Mouse (Mus musculus): Measurements from ENCODE around the gene Tbc1d1. TPM values are rescaled to one million over a fixed set of nuclear protein-coding genes. Genes with fewer than 3 reads are reported as not detected.
A peak's percentile ranks its signal among the peaks of the same experiment; 100 is the strongest.

Tbc1d1 gene
- polyA plus RNA-seq (2014; fragmentation: Nextera tagmentation; extraction: Ambion mirVana) = 15.4 and 15.5 TPM in 2 replicates

DNA sequence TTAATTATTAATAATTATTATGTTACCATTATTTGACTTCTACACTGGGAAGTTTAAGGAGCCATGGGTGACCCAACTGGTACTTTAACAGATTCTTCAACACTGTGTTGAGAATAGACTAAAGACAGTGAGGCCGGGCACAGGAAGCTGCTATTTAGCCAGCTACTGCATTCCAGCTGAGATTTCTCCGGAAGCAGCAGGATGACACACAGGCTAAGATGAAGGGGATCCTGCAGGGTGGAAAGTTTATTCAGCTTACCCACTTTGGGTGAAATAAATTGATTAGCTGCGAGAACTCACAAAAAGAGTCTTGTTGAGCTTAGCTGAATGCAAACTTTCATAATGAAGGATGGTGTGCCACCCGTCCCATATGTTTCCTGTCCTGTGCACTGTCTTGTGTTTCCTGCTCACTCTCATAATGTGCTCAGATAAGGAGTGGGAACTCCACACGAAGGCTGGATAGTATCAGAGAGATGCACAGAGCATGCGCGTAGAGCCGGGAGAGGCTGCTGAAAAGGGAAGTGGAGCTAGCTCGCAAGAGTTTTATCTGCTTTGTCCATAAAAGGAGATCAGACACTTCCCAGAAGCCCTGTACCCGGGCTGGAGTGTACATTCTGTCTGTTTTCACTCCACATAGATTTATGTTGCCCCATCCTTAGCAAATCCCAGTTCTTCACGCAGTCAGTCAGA lies at the start of gene Tbc1d1:
Gene Tbc1d1, plus strand, starts transcription at position 445 of the 690 bp plus-strand sequence.
- no peak within 1 kb of the TSS for H3K4me2 ChIP-seq (replicated peaks)
- peaks cover 17% of the 10 kb centered on the region for H3K27me3 ChIP-seq (ENCODE audit: control insufficient read depth, insufficient read depth, low read length)
- H3K4me3 ChIP-seq (replicated peaks; ENCODE audit: low read length) = no peak within 1 kb of the TSS
- no peak within 1 kb of the TSS for H3K27ac ChIP-seq
- DNase-seq (ENCODE audit: low spot score) = no peak
- no peak for ATAC-seq (ENCODE audit: low FRiP score)
- no peaks in the 10 kb centered on the region for H3K9me3 ChIP-seq (ENCODE audit: control insufficient read depth, low read length)
- WGBS = 56% methylated on average over 11 of the region's 11 CpGs
- no peak within 1 kb of the TSS for H3K9ac ChIP-seq
- H3K36me3 ChIP-seq (replicated peaks; ENCODE audit: control insufficient read depth, insufficient read depth) = no peaks in the 10 kb centered on the region
- peaks cover 4% of the 10 kb centered on the region; the same call in 1 of the 2 replicates for H3K4me1 ChIP-seq (replicated peaks; ENCODE audit: control insufficient read depth, insufficient read depth, low read length)

DNA sequence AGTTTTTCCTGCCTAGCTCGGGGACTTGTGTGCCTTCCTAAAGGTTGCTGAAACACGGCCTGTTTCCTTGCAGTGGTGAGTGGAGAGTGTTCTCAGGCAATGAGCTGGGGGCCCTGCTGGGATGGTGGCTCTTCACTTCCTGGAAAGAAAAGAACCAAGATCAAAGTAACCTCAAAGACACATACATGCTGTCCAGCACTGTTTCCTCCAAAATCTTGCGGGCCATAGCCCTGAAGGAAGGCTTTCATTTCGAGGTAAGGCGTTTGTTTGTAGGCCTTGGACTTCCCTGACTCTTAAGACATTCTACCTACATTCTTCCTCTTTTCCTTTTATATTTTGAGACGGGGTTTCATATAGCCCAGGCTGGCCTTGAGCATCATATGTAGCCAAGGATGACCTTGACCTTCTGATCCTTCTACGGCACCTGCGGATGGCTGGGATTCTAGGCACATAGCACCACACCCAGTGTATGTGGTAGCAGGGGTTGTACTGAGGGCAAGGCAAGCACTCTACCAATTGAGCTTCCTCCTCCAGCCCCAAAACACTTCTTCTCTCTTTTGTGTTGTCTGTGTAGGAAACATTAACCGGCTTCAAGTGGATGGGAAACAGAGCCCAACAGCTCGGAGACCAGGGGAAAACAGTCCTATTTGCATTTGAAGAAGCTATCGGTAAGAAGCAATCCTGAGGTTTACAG lies 48.4 kb upstream of the Tbc1d1 start:
- Histone ChIP-seq H3K4me2 (replicated peaks) (no peak overlapping the region), H3K4me1 (replicated peaks; ENCODE audit: control insufficient read depth, insufficient read depth, low read length) (no peaks in the 10 kb centered on the region), H3K9me3 (ENCODE audit: control insufficient read depth, low read length) (no peaks in the 10 kb centered on the region), H3K27me3 (ENCODE audit: control insufficient read depth, insufficient read depth, low read length) (no peaks in the 10 kb centered on the region), H3K9ac (no peak overlapping the region), H3K27ac (no peak overlapping the region), H3K36me3 (replicated peaks; ENCODE audit: control insufficient read depth, insufficient read depth) (peaks cover 63% of the 10 kb centered on the region), H3K4me3 (replicated peaks; ENCODE audit: low read length) (no peak overlapping the region)
- ATAC-seq (ENCODE audit: low FRiP score) (no peak), DNase-seq (ENCODE audit: low spot score) (no peak)
- 92% methylated on average over 11 of the region's 11 CpGs for WGBS

DNA sequence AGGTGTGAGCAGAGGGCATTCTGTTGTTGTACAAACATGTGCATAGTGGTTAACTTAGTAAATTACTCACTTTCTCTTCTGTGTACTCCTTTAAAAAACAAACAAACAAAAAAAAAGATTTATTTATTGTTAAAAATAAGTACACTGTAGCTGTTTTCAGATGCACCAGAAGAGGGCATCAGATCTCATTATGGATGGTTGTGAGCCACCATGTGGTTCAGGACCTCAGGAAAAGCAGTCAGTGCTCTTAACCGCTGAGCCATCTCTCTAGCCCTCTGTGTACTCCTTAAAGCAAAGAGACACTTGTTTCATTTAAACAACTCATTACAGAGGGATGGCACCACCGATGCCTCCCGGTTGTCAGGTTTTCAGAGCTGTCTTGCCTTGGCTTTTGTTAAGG lies 46.9 kb upstream of the Tbc1d1 start:
- Histone ChIP-seq H3K4me1 (replicated peaks; ENCODE audit: control insufficient read depth, insufficient read depth, low read length) (no peaks in the 10 kb centered on the region), H3K9me3 (ENCODE audit: control insufficient read depth, low read length) (no peaks in the 10 kb centered on the region), H3K9ac (no peak overlapping the region), H3K4me3 (replicated peaks; ENCODE audit: low read length) (no peak overlapping the region), H3K36me3 (replicated peaks; ENCODE audit: control insufficient read depth, insufficient read depth) (peaks cover 69% of the 10 kb centered on the region), H3K27me3 (ENCODE audit: control insufficient read depth, insufficient read depth, low read length) (no peaks in the 10 kb centered on the region), H3K27ac (no peak overlapping the region), H3K4me2 (replicated peaks) (no peak overlapping the region)
- 68% methylated on average over 3 of the region's 3 CpGs for WGBS
- DNase-seq (ENCODE audit: low spot score) (peak; percentile 28), ATAC-seq (ENCODE audit: low FRiP score) (no peak)

DNA sequence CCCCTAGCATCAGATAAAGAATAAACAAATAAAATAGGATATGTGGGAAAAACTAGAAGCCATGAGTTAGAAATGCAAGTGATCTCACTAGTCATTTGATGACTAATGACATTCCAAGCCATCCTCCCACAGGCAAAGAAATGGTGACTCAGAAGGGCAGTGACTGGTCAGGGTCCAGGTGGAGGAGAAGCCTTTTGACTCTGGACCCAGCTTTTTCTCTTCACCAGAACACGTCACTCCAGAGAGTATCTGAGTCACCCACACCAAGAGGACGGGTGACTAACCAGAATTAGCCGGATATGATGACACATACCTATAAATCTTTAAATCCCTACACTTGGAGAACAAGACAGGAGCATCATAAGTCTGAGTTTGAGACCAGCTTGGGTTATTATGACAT lies 43.7 kb upstream of the Tbc1d1 start:
- ATAC-seq (ENCODE audit: low FRiP score) (no peak), DNase-seq (ENCODE audit: low spot score) (no peak)
- Histone ChIP-seq H3K4me2 (replicated peaks) (no peak overlapping the region), H3K27ac (no peak overlapping the region), H3K9me3 (ENCODE audit: control insufficient read depth, low read length) (peaks cover 24% of the 10 kb centered on the region), H3K4me3 (replicated peaks; ENCODE audit: low read length) (no peak overlapping the region), H3K27me3 (ENCODE audit: control insufficient read depth, insufficient read depth, low read length) (no peaks in the 10 kb centered on the region), H3K36me3 (replicated peaks; ENCODE audit: control insufficient read depth, insufficient read depth) (peaks cover 78% of the 10 kb centered on the region), H3K9ac (no peak overlapping the region), H3K4me1 (replicated peaks; ENCODE audit: control insufficient read depth, insufficient read depth, low read length) (no peaks in the 10 kb centered on the region)
- 87% methylated on average over 3 of the region's 3 CpGs for WGBS

- H3K9me3 ChIP-seq (ENCODE audit: control insufficient read depth, low read length) = peaks cover 26% of the 10 kb centered on the region
- H3K27ac ChIP-seq = no peak overlapping the region
- 95% methylated on average over 6 of the region's 6 CpGs for WGBS
- H3K9ac ChIP-seq = no peak overlapping the region
- no peak overlapping the region for H3K4me3 ChIP-seq (replicated peaks; ENCODE audit: low read length)
- ATAC-seq (ENCODE audit: low FRiP score) = no peak
- no peaks in the 10 kb centered on the region for H3K27me3 ChIP-seq (ENCODE audit: control insufficient read depth, insufficient read depth, low read length)
- DNase-seq (ENCODE audit: low spot score) = no peak
- no peaks in the 10 kb centered on the region for H3K4me1 ChIP-seq (replicated peaks; ENCODE audit: control insufficient read depth, insufficient read depth, low read length)
- peaks cover 64% of the 10 kb centered on the region for H3K36me3 ChIP-seq (replicated peaks; ENCODE audit: control insufficient read depth, insufficient read depth)
- H3K4me2 ChIP-seq (replicated peaks) = no peak overlapping the region
These were observed 41.9 kb upstream of the Tbc1d1 start for GRCm38 (mm10) chr5:64114210-64114609.

- WGBS = 41% methylated on average over 1 of the region's 1 CpGs
- peaks cover 26% of the 10 kb centered on the region for H3K9me3 ChIP-seq (ENCODE audit: control insufficient read depth, low read length)
- no peak overlapping the region for H3K4me3 ChIP-seq (replicated peaks; ENCODE audit: low read length)
- no peaks in the 10 kb centered on the region for H3K4me1 ChIP-seq (replicated peaks; ENCODE audit: control insufficient read depth, insufficient read depth, low read length)
- no peak overlapping the region for H3K4me2 ChIP-seq (replicated peaks)
- H3K9ac ChIP-seq = no peak overlapping the region
- ATAC-seq (ENCODE audit: low FRiP score) (no peak), DNase-seq (ENCODE audit: low spot score) (no peak)
- peaks cover 50% of the 10 kb centered on the region for H3K36me3 ChIP-seq (replicated peaks; ENCODE audit: control insufficient read depth, insufficient read depth)
- H3K27ac ChIP-seq = no peak overlapping the region
- no peaks in the 10 kb centered on the region for H3K27me3 ChIP-seq (ENCODE audit: control insufficient read depth, insufficient read depth, low read length)
These were observed 38.9 kb upstream of the Tbc1d1 start for GRCm38 (mm10) chr5:64117191-64117590.

DNA sequence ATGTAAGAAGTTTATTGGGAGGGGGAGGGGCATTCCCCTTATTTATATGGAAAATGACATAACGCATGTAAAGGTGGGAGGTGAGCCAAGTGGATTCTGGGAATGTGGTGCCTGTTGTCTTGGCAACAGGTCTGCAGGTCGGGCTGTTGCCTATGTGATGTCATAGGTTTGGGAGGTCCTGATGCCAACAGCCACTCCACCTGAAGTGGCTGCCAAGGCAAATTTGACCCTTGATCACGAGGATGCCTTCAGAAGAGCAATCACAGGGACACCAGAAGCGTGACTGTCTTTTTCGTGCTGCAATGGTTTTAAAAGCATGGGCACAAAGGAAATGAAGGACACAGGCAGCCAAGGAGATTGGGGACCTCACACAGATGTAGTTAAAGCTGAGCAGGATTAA lies 30.3 kb upstream of the Tbc1d1 start:
- H3K4me2 ChIP-seq (replicated peaks) = no peak overlapping the region
- H3K36me3 ChIP-seq (replicated peaks; ENCODE audit: control insufficient read depth, insufficient read depth) = peaks cover 14% of the 10 kb centered on the region
- H3K9me3 ChIP-seq (ENCODE audit: control insufficient read depth, low read length) = no peaks in the 10 kb centered on the region
- H3K9ac ChIP-seq = no peak overlapping the region
- no peaks in the 10 kb centered on the region for H3K27me3 ChIP-seq (ENCODE audit: control insufficient read depth, insufficient read depth, low read length)
- DNase-seq (ENCODE audit: low spot score) (no peak), ATAC-seq (ENCODE audit: low FRiP score) (no peak)
- H3K4me3 ChIP-seq (replicated peaks; ENCODE audit: low read length) = no peak overlapping the region
- no peaks in the 10 kb centered on the region for H3K4me1 ChIP-seq (replicated peaks; ENCODE audit: control insufficient read depth, insufficient read depth, low read length)
- no peak overlapping the region for H3K27ac ChIP-seq
- 60% methylated on average over 5 of the region's 5 CpGs for WGBS

DNA sequence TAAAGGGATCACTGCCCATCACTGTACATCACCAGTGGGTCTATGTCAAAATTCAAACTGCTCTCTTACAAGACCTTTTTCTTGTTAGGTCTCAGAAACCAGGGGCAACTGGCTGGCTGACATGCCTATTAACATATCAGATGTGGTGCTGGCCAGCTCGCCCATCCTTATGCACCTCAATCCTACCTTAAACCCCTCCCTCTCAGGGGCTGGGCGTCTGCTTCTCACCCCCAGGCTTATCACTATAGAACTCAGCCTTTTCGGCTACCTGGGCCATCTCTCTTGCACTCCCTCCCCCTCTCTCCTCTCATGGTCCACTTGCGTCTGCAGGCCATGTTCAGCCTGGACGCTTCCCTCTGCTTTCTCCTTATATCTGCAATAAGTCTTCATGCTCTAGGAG lies 24.6 kb upstream of the Tbc1d1 start:
- ATAC-seq (ENCODE audit: low FRiP score) (no peak), DNase-seq (ENCODE audit: low spot score) (no peak)
- Histone ChIP-seq H3K36me3 (replicated peaks; ENCODE audit: control insufficient read depth, insufficient read depth) (peaks cover 13% of the 10 kb centered on the region; the same call in 1 of the 2 replicates), H3K9ac (no peak overlapping the region), H3K9me3 (ENCODE audit: control insufficient read depth, low read length) (no peaks in the 10 kb centered on the region), H3K27me3 (ENCODE audit: control insufficient read depth, insufficient read depth, low read length) (no peaks in the 10 kb centered on the region), H3K4me3 (replicated peaks; ENCODE audit: low read length) (no peak overlapping the region), H3K27ac (no peak overlapping the region), H3K4me1 (replicated peaks; ENCODE audit: control insufficient read depth, insufficient read depth, low read length) (no peaks in the 10 kb centered on the region), H3K4me2 (replicated peaks) (no peak overlapping the region)
- WGBS = 72% methylated on average over 5 of the region's 5 CpGs

DNA sequence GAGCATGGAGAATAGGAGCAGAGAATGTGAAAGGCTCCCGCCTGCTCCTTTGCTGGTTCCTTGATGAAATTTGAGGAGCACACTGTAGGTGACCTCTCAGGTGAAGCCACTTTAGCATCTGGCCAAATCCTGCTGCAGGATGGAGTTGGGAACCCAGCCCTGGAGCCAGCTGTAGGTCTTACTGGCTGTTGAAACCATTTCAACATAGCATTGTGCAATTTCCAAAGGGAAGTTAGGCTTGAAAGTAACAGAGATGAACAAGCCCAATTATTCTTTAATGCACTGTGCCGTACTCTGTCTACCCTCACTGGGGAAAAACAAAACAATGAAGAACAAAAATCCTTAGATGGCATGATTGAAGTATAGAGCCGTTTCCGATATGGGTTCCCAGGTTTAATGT lies 22.2 kb upstream of the Tbc1d1 start:
- WGBS = 90% methylated on average over 4 of the region's 4 CpGs
- no peak overlapping the region for H3K4me3 ChIP-seq (replicated peaks; ENCODE audit: low read length)
- no peaks in the 10 kb centered on the region for H3K4me1 ChIP-seq (replicated peaks; ENCODE audit: control insufficient read depth, insufficient read depth, low read length)
- H3K36me3 ChIP-seq (replicated peaks; ENCODE audit: control insufficient read depth, insufficient read depth) = no peaks in the 10 kb centered on the region
- no peaks in the 10 kb centered on the region for H3K9me3 ChIP-seq (ENCODE audit: control insufficient read depth, low read length)
- no peak for ATAC-seq (ENCODE audit: low FRiP score)
- H3K9ac ChIP-seq = no peak overlapping the region
- H3K27me3 ChIP-seq (ENCODE audit: control insufficient read depth, insufficient read depth, low read length) = no peaks in the 10 kb centered on the region
- no peak overlapping the region for H3K4me2 ChIP-seq (replicated peaks)
- H3K27ac ChIP-seq = no peak overlapping the region
- DNase-seq (ENCODE audit: low spot score) = no peak
